Mouse (Mus musculus) ES-Bruce4 (cell line): Measurements from ENCODE around the gene Cep295nl.

ENCODE experiments used
- CTCF ChIP-seq: IDR thresholded peaks from one replicate; pipeline ENCODE4 v1.8.1; 2011; ENCODE audit warnings: low read depth, low read length
- EP300 ChIP-seq: IDR thresholded peaks from 2 replicates; pipeline ENCODE4 v1.6.1; 2011; ENCODE audit warnings: low read depth, low read length; ENCODE audit not compliant: insufficient read depth
- POLR2A ChIP-seq: IDR thresholded peaks from one replicate; pipeline ENCODE4 v1.8.1; 2011; ENCODE audit warnings: low read length; ENCODE audit not compliant: insufficient read depth

DNA sequence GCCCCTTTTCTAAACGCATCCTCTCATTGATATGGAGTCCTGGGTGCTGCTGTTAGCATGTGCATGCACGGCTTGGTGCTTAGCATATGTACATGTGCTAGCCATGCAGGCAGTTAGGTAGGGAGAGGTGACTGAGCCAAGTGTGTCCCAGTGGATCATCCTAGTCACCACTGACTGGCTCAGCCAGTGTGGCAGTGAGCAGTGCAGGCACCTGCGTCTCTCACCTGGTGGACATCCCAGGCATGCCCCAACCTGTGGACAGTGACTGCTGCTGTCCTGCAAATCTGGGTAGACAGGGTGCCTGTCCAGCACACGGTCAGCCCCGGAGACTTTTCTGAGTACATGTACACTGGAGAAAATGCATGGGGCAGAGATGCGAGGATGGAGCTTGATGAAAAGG lies 13.8 kb downstream of the Cep295nl start:
- no peak for TF ChIP-seq CTCF
- TF ChIP-seq EP300 = no peak
- no peak for TF ChIP-seq POLR2A
